Mouse (Mus musculus): ENCODE measurements around the gene Deup1. TPM values are rescaled to one million over a fixed set of nuclear protein-coding genes. Genes with fewer than 3 reads are reported as not detected.

Gene Deup1
- 0.32 and 0.52 TPM in 2 replicates for polyA plus RNA-seq (2014; fragmentation: Nextera tagmentation; extraction: Ambion mirVana)

- Histone ChIP-seq H3K9me3 (ENCODE audit: control insufficient read depth, low read length) (no peaks in the 10 kb centered on the region), H3K9ac (ENCODE audit: low read length) (peak within 1 kb of the TSS; percentile 41), H3K36me3 (ENCODE audit: control insufficient read depth, insufficient read depth, low read length) (no peaks in the 10 kb centered on the region), H3K27ac (ENCODE audit: low read depth, low read length) (no peak within 1 kb of the TSS), H3K4me3 (ENCODE audit: low read depth, low read length) (peak within 1 kb of the TSS; percentile 25), H3K27me3 (ENCODE audit: control insufficient read depth, insufficient read depth, low read length) (no peaks in the 10 kb centered on the region), H3K4me1 (ENCODE audit: control insufficient read depth, insufficient read depth, low read length) (peaks cover 6% of the 10 kb centered on the region), H3K4me2 (peak within 1 kb of the TSS; percentile 61)
- DNase-seq (ENCODE audit: low spot score, missing footprints) (peak; percentile 91), ATAC-seq (ENCODE audit: low FRiP score) (peak; percentile 92)
- WGBS, result 1% methylated on average over 28 of the region's 28 CpGs
These were observed at the start of gene Deup1 for GRCm38 (mm10) chr9:15627785-15628287. Gene Deup1, minus strand, starts transcription at chr9:15627933.

- WGBS, result 38% methylated on average over 1 of the region's 1 CpGs
- no peak overlapping the region for H3K9ac ChIP-seq (ENCODE audit: low read length)
These were observed 44.5 kb upstream of the Deup1 start for GRCm38 (mm10) chr9:15672251-15672650.

GRCm38 (mm10) chr9:15670002-15670527 lies 42.3 kb upstream of the Deup1 start:
- H3K4me1 ChIP-seq (ENCODE audit: control insufficient read depth, insufficient read depth, low read length), result no peaks in the 10 kb centered on the region
- 58% methylated on average over 5 of the region's 5 CpGs for WGBS
- H3K27ac ChIP-seq (ENCODE audit: low read depth, low read length), result no peak overlapping the region
- DNase-seq (ENCODE audit: low spot score, missing footprints) (no peak), ATAC-seq (ENCODE audit: low FRiP score) (no peak)
- H3K9ac ChIP-seq (ENCODE audit: low read length), result no peak overlapping the region
- H3K27me3 ChIP-seq (ENCODE audit: control insufficient read depth, insufficient read depth, low read length), result no peaks in the 10 kb centered on the region
- no peaks in the 10 kb centered on the region for H3K36me3 ChIP-seq (ENCODE audit: control insufficient read depth, insufficient read depth, low read length)
- H3K9me3 ChIP-seq (ENCODE audit: control insufficient read depth, low read length), result no peaks in the 10 kb centered on the region
- no peak overlapping the region for H3K4me2 ChIP-seq
- no peak overlapping the region for H3K4me3 ChIP-seq (ENCODE audit: low read depth, low read length)

More at GRCm38 (mm10) chr9:15672251-15672650, 44.5 kb upstream of the Deup1 start:
- peak; percentile 75 for DNase-seq (ENCODE audit: low spot score, missing footprints)
- no peaks in the 10 kb centered on the region for H3K4me1 ChIP-seq (ENCODE audit: control insufficient read depth, insufficient read depth, low read length)
- H3K27me3 ChIP-seq (ENCODE audit: control insufficient read depth, insufficient read depth, low read length), result no peaks in the 10 kb centered on the region
- no peaks in the 10 kb centered on the region for H3K36me3 ChIP-seq (ENCODE audit: control insufficient read depth, insufficient read depth, low read length)
- no peaks in the 10 kb centered on the region for H3K9me3 ChIP-seq (ENCODE audit: control insufficient read depth, low read length)
- ATAC-seq (ENCODE audit: low FRiP score), result no peak
- no peak overlapping the region for H3K27ac ChIP-seq (ENCODE audit: low read depth, low read length)
- H3K4me2 ChIP-seq, result no peak overlapping the region
- H3K4me3 ChIP-seq (ENCODE audit: low read depth, low read length), result no peak overlapping the region

GRCm38 (mm10) chr9:15669452-15669851 lies 41.7 kb upstream of the Deup1 start:
- Histone ChIP-seq H3K27me3 (ENCODE audit: control insufficient read depth, insufficient read depth, low read length) (no peaks in the 10 kb centered on the region), H3K36me3 (ENCODE audit: control insufficient read depth, insufficient read depth, low read length) (no peaks in the 10 kb centered on the region), H3K4me2 (no peak overlapping the region), H3K4me3 (ENCODE audit: low read depth, low read length) (no peak overlapping the region), H3K27ac (ENCODE audit: low read depth, low read length) (no peak overlapping the region), H3K4me1 (ENCODE audit: control insufficient read depth, insufficient read depth, low read length) (no peaks in the 10 kb centered on the region), H3K9ac (ENCODE audit: low read length) (no peak overlapping the region), H3K9me3 (ENCODE audit: control insufficient read depth, low read length) (no peaks in the 10 kb centered on the region)
- WGBS, result 76% methylated on average over 3 of the region's 3 CpGs
- ATAC-seq (ENCODE audit: low FRiP score) (no peak), DNase-seq (ENCODE audit: low spot score, missing footprints) (peak; percentile 69)

DNA sequence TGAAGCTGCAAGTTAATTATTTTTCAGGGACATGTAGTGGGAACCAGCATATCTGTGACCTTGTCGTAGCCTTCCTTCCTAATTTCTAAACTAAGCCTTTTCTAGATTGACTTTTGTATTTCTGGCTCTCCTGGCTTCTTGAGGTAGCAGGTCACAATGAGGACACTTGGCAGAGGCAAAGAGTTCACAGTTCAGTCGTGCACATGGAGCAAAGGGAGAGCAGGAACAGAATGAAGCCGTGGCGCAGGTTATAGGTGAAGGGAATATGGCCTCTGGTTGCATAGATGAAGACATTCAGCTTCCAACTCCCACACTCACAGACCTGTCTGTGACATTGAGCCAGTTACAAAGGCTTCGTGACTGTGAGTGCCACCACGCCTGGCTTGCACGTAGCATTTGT lies 36.9 kb upstream of the Deup1 start:
- Histone ChIP-seq H3K36me3 (ENCODE audit: control insufficient read depth, insufficient read depth, low read length) (no peaks in the 10 kb centered on the region), H3K4me2 (no peak overlapping the region), H3K9ac (ENCODE audit: low read length) (no peak overlapping the region), H3K4me3 (ENCODE audit: low read depth, low read length) (no peak overlapping the region), H3K9me3 (ENCODE audit: control insufficient read depth, low read length) (no peaks in the 10 kb centered on the region), H3K4me1 (ENCODE audit: control insufficient read depth, insufficient read depth, low read length) (no peaks in the 10 kb centered on the region), H3K27me3 (ENCODE audit: control insufficient read depth, insufficient read depth, low read length) (no peaks in the 10 kb centered on the region), H3K27ac (ENCODE audit: low read depth, low read length) (no peak overlapping the region)
- ATAC-seq (ENCODE audit: low FRiP score) (no peak), DNase-seq (ENCODE audit: low spot score, missing footprints) (no peak)
- WGBS, result 87% methylated on average over 7 of the region's 7 CpGs

- no peak overlapping the region for H3K4me2 ChIP-seq
- no peaks in the 10 kb centered on the region for H3K36me3 ChIP-seq (ENCODE audit: control insufficient read depth, insufficient read depth, low read length)
- DNase-seq (ENCODE audit: low spot score, missing footprints) (no peak), ATAC-seq (ENCODE audit: low FRiP score) (no peak)
- H3K27ac ChIP-seq (ENCODE audit: low read depth, low read length), result no peak overlapping the region
- peaks cover 3% of the 10 kb centered on the region; the same call in 1 of the 2 replicates for H3K4me1 ChIP-seq (ENCODE audit: control insufficient read depth, insufficient read depth, low read length)
- H3K9me3 ChIP-seq (ENCODE audit: control insufficient read depth, low read length), result no peaks in the 10 kb centered on the region
- no peaks in the 10 kb centered on the region for H3K27me3 ChIP-seq (ENCODE audit: control insufficient read depth, insufficient read depth, low read length)
- H3K9ac ChIP-seq (ENCODE audit: low read length), result no peak overlapping the region
- WGBS, result 73% methylated on average over 6 of the region's 6 CpGs
- no peak overlapping the region for H3K4me3 ChIP-seq (ENCODE audit: low read depth, low read length)
These were observed 31.3 kb upstream of the Deup1 start for GRCm38 (mm10) chr9:15659069-15659468.

DNA sequence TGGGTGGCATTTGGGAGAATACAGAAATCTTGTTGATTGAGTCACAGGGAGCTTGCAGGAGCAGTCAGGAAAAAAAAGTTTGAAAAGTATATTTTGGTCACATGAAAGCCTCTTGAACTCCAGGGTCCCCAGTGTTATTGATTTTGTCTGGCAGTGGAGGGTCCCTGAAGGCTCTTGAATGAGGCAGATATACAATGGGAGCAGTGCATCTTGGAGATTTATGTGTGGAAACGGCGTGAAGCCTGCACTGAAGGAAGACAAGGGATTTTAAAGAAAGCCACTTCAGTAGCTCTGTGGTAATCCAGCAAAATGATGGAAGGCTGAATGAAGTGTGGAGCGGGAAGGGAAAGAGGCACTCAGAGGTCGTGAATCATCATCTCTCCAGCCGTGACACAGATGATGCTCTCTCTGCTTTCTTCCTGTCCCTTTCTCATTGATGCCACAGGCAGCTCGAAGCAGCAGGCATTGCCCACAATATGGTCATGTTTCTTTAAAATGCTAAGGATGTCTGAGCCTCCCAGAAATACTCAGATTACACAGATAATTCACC lies 30.6 kb upstream of the Deup1 start:
- Histone ChIP-seq H3K27ac (ENCODE audit: low read depth, low read length) (no peak overlapping the region), H3K9me3 (ENCODE audit: control insufficient read depth, low read length) (no peaks in the 10 kb centered on the region), H3K4me3 (ENCODE audit: low read depth, low read length) (no peak overlapping the region), H3K27me3 (ENCODE audit: control insufficient read depth, insufficient read depth, low read length) (no peaks in the 10 kb centered on the region), H3K4me1 (ENCODE audit: control insufficient read depth, insufficient read depth, low read length) (peaks cover 3% of the 10 kb centered on the region; the same call in 1 of the 2 replicates), H3K9ac (ENCODE audit: low read length) (no peak overlapping the region), H3K36me3 (ENCODE audit: control insufficient read depth, insufficient read depth, low read length) (no peaks in the 10 kb centered on the region), H3K4me2 (no peak overlapping the region)
- DNase-seq (ENCODE audit: low spot score, missing footprints) (no peak), ATAC-seq (ENCODE audit: low FRiP score) (no peak)
- 37% methylated on average over 6 of the region's 6 CpGs for WGBS

DNA sequence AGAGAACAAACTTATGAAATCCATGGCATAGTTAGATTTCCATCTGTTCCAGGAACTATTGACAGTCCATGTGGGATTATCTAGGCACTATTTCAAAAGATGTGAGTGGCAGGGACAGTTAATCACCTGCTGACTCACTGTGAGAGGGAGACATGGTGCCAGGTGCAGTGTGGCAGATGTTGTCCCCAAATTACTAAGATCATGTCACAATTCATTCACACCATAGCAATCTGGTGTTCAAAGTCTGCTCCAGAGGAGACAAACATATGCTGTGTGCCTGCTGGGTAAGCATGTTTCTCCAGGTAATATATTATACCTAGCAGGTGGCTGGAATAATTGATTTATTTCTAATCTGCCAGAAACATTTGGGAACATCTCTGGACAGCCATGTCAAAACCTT lies 25.3 kb upstream of the Deup1 start:
- Histone ChIP-seq H3K4me2 (no peak overlapping the region), H3K27ac (ENCODE audit: low read depth, low read length) (no peak overlapping the region), H3K36me3 (ENCODE audit: control insufficient read depth, insufficient read depth, low read length) (no peaks in the 10 kb centered on the region), H3K4me1 (ENCODE audit: control insufficient read depth, insufficient read depth, low read length) (no peaks in the 10 kb centered on the region), H3K27me3 (ENCODE audit: control insufficient read depth, insufficient read depth, low read length) (no peaks in the 10 kb centered on the region), H3K9ac (ENCODE audit: low read length) (no peak overlapping the region), H3K4me3 (ENCODE audit: low read depth, low read length) (no peak overlapping the region), H3K9me3 (ENCODE audit: control insufficient read depth, low read length) (no peaks in the 10 kb centered on the region)
- ATAC-seq (ENCODE audit: low FRiP score), result no peak
- DNase-seq (ENCODE audit: low spot score, missing footprints), result no peak

DNA sequence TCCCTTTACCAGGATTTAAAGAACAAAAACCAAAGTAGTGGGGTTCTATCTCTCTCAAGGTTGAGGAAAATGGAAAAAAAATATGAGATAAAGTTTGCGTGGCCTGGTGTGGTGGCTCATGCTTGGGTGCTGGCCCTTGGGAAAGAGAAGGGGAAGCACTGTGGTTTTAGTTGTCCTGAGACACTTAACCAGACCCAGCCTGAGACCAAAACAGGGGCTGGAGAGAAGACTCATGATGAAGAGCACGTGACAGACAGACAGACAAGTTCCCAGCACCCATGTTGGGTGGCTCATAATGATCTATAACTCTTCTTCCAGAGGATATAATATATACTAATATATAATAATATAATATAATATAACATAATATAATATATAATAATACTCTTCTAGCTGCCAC lies 22.2 kb upstream of the Deup1 start:
- DNase-seq (ENCODE audit: low spot score, missing footprints) (no peak), ATAC-seq (ENCODE audit: low FRiP score) (no peak)
- no peaks in the 10 kb centered on the region for H3K9me3 ChIP-seq (ENCODE audit: control insufficient read depth, low read length)

More for the DNA sequence above, 22.2 kb upstream of the Deup1 start:
- H3K27me3 ChIP-seq (ENCODE audit: control insufficient read depth, insufficient read depth, low read length), result no peaks in the 10 kb centered on the region
- H3K9ac ChIP-seq (ENCODE audit: low read length), result no peak overlapping the region
- H3K4me2 ChIP-seq, result no peak overlapping the region
- 94% methylated on average over 2 of the region's 2 CpGs for WGBS
- no peaks in the 10 kb centered on the region for H3K36me3 ChIP-seq (ENCODE audit: control insufficient read depth, insufficient read depth, low read length)
- no peaks in the 10 kb centered on the region for H3K4me1 ChIP-seq (ENCODE audit: control insufficient read depth, insufficient read depth, low read length)
- no peak overlapping the region for H3K4me3 ChIP-seq (ENCODE audit: low read depth, low read length)
- no peak overlapping the region for H3K27ac ChIP-seq (ENCODE audit: low read depth, low read length)

Data from midbrain, embryonic 11.5 days (tissue).